Mouse (Mus musculus): Measurements from ENCODE around the gene Trim12a. TPM values are rescaled to one million over a fixed set of nuclear protein-coding genes. Genes with fewer than 3 reads are reported as not detected.
A peak's percentile ranks its signal among the peaks of the same experiment; 100 is the strongest.
"Not testable (repeated sequence)": the region's sequence is repeated elsewhere in the genome, so short reads cannot be mapped to it uniquely, and the experiment has no call there.

Trim12a gene
- total RNA-seq (2021) = 1 to 10 TPM; 6.1 to 8.2 TPM
- long read RNA-seq, experiment 1, partial matches to known transcripts = 0 of 3 reads
- long read RNA-seq, experiment 1, other reads (novel, unspliced or antisense) = 1 of 3 reads
- long read RNA-seq, experiment 2, partial matches to known transcripts = 2 of 4 reads
- long read RNA-seq, experiment 2, other reads (novel, unspliced or antisense) = 1 of 4 reads

DNA sequence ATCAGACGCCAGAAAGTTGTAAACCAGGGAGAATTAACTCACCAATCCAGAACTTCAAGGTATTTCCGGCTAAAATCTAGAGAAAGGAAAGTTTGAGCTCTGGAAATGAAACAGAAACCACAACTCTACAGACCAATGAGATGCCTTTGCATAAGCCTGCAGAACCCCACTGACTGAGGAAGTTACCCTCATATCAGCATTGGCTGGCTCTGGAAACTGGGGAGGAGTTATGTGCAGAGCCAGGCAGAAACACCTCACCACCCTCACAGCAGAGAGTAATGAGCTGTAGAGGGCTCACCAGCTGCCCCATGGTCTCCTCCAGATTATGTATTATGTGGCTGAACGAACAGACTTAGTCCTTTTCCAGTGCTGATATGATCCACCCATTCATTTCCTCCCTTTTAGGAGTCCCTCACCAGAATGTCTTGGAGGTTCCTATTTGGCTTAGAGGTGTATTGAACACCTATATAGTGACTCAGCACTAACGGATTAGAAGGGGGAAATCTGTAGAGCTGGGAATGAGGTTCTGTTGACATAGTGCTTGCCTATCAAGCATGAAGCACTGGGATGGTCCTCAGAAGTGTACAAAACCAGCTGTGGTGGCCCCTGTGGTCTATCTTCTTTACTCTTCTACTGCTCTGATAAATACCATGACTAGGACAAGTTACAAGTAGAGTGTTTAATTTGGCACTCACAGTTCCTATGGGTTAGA, at the start of gene Trim12a:
Gene Trim12a, minus strand, starts transcription at position 98 of the 712 bp plus-strand sequence.
- DNase-seq; intact Hi-C loops (cut with DNase I): not testable (repeated sequence)

- intact Hi-C loops (cut with DNase I) = no loop called here
- no peak for DNase-seq
Measured at GRCm38 (mm10) chr7:104353600-104353967, 38.3 kb upstream of the Trim12a start.

- intact Hi-C loops (cut with DNase I) = no loop called here
Measured at GRCm38 (mm10) chr7:104352717-104353599, 37.7 kb upstream of the Trim12a start, which contains the start of gene Trim12c. Trim12c (minus strand) TSS chr7:104353362.

DNA sequence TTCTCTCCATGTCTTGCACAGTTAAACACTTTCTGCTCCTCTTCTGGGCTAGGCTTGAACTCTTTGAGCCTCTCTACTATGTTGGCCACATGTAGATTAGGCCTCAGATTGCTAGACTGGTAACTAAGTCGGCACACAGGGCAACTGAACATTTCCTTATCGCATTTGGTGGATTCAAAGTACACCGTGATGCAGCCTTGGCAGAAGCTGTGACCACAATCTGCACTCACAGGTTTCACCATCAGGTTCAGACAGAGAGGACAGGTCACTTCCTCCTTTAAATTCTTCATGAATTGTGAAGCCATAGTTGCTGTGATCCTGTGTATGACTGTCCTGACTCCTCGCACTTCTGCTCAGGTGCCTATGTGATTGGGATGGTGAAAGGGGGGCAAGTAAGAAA, 32.8 kb upstream of the Trim12a start:
- intact Hi-C loops (cut with DNase I); DNase-seq: not testable (repeated sequence)

More at GRCm38 (mm10) chr7:104352717-104353599, 37.7 kb upstream of the Trim12a start, which contains the start of gene Trim12c:
- peak; percentile 64 to 70 for DNase-seq

DNA sequence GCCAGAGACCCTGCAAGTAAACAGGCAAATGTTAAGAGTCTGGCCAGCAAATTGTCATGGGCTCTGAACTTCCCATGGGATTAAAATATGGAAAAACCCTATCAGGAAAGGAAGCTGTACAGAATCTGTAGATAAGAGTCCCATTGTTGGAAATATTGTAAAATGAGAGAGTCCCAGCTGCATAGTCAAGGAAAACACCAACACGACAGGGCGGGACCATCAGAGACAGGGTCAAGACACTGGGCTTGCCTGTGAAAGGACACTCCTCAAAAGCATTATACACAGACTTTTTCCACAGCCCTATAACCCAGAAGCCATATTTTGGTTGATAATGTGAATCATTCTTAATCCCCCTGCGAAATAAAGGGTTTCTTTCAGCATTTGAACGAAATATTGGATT, 25.5 kb upstream of the Trim12a start:
- DNase-seq; intact Hi-C loops (cut with DNase I): not testable (repeated sequence)

DNA sequence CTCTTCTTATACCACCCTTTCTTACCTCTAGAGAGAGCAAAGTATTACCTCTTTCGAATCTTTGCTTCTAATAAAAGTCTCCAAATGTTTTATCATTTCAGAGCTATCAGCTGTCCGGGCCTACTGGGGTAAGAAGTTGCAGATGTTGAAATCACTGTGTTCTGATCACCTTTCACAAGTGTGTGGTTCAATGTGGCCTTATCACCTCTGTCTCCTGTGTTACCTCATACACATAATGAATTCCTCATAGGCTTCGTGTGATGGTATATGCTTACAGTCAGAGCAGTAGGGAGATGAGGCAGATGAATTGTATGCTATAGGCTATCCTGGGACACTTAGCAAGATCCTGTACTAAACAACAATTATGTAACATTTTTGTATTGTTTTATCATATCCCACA, 20.3 kb upstream of the Trim12a start:
- DNase-seq; intact Hi-C loops (cut with DNase I): not testable (repeated sequence)

GRCm38 (mm10) chr7:104329171-104329570, 13.9 kb upstream of the Trim12a start, which contains the start of gene Trim34b:
Trim34b (plus strand) TSS chr7:104329471.
- not testable (repeated sequence) for DNase-seq
- intact Hi-C loops (cut with DNase I) = loop anchor here (10.0 kb wide), 1 partner anchor 104 kb away; no protein-coding TSS in a partner anchor

DNA sequence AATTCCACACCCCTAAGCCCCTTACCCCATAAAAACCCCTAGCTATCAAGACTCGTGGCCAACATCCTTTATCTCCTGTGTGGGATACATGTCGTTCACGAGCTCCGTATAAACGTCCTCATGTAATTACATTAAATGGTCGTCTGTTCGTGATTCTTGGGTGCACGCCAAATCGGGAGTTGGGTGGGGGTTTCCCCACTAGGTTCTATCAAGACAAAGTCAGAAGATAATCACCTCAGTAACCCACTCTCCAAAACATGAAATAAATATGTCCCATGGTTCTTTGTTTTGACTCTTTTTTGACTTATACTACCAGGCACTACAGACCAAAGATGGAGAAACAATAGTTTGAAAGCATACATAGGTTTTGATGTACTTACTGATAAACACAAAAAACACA, 6.8 kb upstream of the Trim12a start:
- no peak for DNase-seq
- intact Hi-C loops (cut with DNase I) = loop anchor here (10.0 kb wide), 1 partner anchor 97 kb away; no protein-coding TSS in a partner anchor

- peak; percentile 5 to 12 for DNase-seq
- intact Hi-C loops (cut with DNase I) = no loop called here
Measured at GRCm38 (mm10) chr7:104314796-104315353, 391 bp downstream of the Trim12a start.

GRCm38 (mm10) chr7:104291638-104292400, 23.4 kb downstream of the Trim12a start:
- DNase-seq = no peak

GRCm38 (mm10) chr7:104290641-104291040, 24.6 kb downstream of the Trim12a start:
- intact Hi-C loops (cut with DNase I) = no loop called here
- DNase-seq = no peak

More at GRCm38 (mm10) chr7:104291638-104292400, 23.4 kb downstream of the Trim12a start:
- intact Hi-C loops (cut with DNase I) = no loop called here

- intact Hi-C loops (cut with DNase I) = not testable (repeated sequence)
Measured at GRCm38 (mm10) chr7:104287576-104288443, 27.5 kb downstream of the Trim12a start, which contains the start of gene Trim5. Trim5 (minus strand) TSS chr7:104288094.

GRCm38 (mm10) chr7:104279361-104279760, 35.9 kb downstream of the Trim12a start:
- DNase-seq; intact Hi-C loops (cut with DNase I): not testable (repeated sequence)

More at GRCm38 (mm10) chr7:104287576-104288443, 27.5 kb downstream of the Trim12a start, which contains the start of gene Trim5:
- not testable (repeated sequence) for DNase-seq

GRCm38 (mm10) chr7:104265335-104265734, 49.9 kb downstream of the Trim12a start:
- DNase-seq; intact Hi-C loops (cut with DNase I): not testable (repeated sequence)

DNA sequence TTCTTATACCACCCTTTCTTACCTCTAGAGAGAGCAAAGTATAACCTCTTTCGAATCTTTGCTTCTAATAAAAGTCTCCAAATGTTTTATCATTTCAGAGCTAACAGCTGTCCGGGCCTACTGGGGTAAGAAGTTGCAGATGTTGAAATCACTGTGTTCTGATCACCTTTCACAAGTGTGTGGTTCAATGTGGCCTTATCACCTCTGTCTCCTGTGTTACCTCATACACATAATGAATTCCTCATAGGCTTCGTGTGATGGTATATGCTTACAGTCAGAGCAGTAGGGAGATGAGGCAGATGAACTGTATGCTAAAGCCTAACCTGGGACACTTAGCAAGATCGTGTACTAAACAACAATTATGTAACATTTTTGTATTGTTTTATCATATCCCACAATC, 54.9 kb downstream of the Trim12a start:
- intact Hi-C loops (cut with DNase I); DNase-seq: not testable (repeated sequence)

Measured in heart, postnatal 14 days (tissue).